Mouse (Mus musculus) heart, postnatal 4 days (tissue): ENCODE data around the gene Supt6. TPM values are rescaled to one million over a fixed set of nuclear protein-coding genes. Genes with fewer than 3 reads are reported as not detected.
A peak's percentile ranks its signal among the peaks of the same experiment; 100 is the strongest.
"Not testable (repeated sequence)": the region's sequence is repeated elsewhere in the genome, so short reads cannot be mapped to it uniquely, and the experiment has no call there.

Experiments used
- DNase-seq: peaks from one replicate; pipeline ENCODE4 v3.0.0; 2021
- total RNA-seq, 2 experiments: library from RNA; stranded (reverse); gene quantifications; 2 replicates each; pipeline ENCODE4 v1.2.3; 2021

The Supt6 gene
- total RNA-seq: 10 to 100 TPM; 35.7 to 37.2 TPM

DNA sequence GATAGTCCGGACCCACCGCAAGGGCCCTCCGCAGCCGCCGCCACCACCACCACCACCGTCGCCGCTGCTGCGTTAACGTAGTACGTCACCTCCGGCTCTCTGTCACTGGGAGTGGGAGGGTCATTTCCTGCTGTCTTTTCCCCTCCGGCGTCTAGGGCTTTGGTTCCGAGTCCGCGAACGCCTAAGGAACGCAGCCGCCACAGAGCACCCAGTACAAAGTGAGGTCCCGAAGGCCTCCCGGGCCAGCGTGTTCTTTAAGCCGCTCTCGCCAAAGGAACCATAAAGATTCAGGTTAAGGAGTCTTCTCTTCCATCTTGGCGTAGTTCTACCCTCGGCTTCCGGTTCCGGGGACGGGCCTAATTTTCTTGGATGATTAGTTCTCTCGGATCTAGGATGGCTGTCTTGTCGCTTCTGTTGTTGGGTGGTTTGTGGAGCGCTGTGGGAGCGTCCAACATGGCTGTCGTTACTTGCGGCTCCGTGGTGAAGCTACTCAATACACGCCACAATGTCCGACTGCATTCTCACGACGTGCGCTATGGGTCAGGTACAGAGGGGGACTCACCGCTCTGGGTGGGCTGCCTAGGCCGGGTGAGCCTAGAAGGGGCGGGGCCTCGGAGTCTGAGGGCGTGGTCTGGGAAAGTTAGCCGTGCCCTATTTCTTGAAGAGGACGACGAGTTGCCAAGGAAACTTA is at the start of gene Supt6, which contains the start of gene Sdf2:
Gene Supt6, minus strand, starts transcription at position 361 of the 691 bp plus-strand sequence.
Gene Sdf2, plus strand, starts transcription at position 120 of the 691 bp plus-strand sequence.
- peak; percentile 91 for DNase-seq

DNA sequence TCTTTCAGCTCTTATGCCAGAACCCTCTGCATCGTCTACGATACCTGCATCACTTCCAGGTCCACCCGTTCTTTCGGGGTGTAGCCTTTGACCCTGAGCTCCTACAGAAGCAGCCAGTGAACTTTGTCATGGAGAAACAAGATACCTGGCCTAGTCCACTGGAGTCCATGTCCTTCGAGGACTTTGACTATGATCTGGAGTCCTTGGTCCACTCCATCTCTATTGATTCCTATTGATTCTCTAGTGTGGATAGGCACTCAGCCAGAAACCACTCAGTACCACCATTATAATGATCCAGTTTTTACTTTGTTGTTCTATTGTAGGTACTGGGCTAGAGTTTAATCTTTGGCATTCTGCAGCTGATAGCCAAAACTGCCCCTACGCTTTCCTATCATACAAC is 48.8 kb upstream of the Supt6 start:
- no peak for DNase-seq

DNA sequence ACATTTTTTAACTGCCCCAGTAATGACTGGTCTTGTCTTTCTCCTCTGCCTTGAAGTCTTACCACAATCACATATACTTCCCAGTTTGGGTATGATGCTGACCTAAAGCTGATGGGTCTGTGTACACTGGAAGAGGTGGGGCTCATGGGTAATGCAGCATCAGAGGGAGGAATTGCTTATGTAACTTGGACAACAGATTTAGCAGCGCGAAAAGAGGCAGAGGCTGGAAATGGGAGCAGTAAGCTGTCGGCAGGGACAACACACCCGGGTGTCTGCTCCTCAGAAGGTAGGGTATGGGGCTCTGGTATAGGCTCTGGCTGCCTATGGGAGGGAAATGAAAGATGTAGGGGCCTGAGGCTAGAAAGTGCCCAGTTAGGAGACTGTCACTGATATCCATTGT is 44.9 kb upstream of the Supt6 start, which contains the start of gene BC030499:
Gene BC030499, plus strand, starts transcription at position 188 of the 400 bp plus-strand sequence.
- no peak for DNase-seq

GRCm38 (mm10) chr11:78289146-78289763 is 43.5 kb upstream of the Supt6 start:
- no peak for DNase-seq

DNA sequence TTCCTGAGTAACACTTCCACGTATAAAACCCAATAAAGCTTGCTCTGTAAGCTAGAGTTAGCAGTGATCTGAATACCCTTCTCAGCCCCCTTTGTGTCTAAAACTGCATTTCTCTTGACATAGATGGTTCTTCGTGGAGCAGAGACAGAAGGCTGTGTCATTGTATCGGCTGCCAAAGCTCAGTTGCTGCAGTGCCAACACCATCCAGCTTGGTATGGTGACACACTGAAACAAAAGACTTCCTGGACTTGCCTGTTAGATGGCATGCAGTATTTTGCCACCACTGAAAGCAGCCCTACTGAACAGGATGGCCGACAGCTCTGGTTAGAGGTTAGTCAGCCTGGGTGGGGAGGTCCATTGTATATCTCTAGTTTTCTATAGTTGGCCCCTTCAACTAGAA is 33.8 kb upstream of the Supt6 start:
- no peak for DNase-seq

DNA sequence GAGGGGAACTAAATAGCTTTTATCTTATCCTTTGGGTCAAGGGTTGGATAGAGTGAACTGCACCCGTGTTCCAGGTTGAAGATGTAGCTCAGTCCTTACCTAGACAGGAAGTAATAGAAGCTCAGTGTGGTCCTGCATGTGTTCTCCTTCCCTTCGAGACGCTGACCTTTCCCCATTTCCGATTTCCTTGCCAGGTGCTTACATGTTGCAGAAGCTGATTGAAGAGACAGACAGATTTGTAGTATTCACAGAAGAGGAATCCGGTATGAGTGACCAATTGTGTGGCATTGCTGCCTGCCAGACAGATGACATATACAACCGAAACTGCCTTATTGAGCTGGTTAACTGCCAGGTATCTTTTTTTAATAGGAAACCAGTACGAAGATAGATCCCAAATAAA is 33.1 kb upstream of the Supt6 start:
- DNase-seq: no peak

DNA sequence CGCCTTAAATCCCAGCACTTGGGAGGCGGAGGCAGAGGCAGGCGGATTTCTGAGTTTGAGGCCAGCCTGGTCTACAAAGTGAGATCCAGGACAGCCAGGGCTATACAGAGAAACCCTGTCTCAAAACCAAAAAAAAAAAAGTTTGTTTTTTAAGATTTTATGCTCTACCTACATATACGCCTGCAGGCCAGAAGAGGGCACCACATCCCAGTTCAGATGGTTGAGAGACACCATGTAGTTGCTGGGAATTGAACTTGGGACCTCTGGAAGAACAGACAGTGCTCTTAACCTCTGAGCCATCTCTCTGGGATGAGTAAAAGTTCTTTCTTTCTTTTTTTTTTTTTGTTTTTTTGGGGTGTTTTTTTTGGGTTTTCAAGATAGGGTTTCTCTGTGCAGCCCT is 30.4 kb upstream of the Supt6 start:
- not testable (repeated sequence) for DNase-seq

DNA sequence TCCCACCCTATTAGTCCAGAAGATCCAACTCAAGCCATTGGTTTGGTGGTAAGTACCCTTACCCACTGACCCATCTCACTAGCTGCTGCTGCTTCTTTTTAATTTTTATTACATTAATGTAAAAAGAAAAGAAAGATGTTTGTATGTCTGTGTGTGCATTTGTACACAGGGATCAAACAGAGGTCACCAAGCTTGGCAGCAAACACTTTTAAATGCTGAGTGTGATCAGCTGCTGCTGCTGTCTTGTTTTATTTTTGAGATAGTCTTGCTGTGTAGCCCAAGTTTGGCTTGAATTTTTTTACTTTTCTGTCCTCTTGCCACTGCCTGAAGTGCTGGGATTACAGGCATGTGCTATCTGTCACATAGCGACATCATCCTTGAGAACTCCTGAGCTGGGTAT is 29.8 kb upstream of the Supt6 start:
- DNase-seq: no peak

DNA sequence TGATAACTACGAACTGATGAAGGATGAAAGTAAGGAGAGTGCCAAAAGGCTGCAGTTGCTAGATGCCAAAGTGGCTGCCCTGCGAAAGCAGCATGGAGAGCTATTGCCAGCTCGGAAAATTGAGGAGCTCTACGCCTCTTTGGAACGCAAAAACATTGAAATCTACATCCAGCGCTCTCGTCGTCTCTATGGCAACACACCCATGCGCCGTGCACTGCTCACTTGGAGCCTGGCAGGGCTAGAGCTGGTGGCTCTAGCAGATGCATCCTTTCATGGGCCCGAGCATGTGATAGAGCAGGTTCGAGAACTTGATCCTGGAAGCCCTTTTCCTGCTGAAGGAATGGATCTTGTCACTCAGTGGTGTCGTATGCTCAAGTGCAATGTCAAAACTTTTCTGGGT is 26.2 kb upstream of the Supt6 start:
- no peak for DNase-seq

DNA sequence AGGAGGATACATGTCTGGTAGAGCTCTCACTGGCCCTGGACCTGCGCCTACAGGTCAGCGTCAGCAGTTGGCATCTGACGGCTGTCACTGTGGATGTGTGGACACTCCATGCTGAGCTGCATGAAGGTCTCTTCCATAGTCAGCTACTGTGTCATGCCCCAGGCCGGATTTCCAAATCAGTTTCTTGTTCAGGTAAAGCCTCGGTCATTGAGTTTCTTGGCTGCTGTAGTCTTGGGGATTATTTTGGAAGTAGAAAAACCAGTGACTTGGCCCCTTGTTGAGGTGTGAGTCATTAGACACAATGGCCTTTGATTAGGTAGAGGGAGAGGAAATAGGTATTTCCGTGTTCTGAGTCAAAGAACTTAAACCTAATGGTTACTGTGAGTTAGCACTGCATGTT is 19.8 kb upstream of the Supt6 start:
- DNase-seq: no peak

GRCm38 (mm10) chr11:78262550-78262949 is 16.8 kb upstream of the Supt6 start:
- peak; percentile 54 for DNase-seq

- DNase-seq: peak; percentile 96
These were observed 15.9 kb upstream of the Supt6 start, which contains the start of gene 2610507B11Rik for GRCm38 (mm10) chr11:78261380-78262352. Gene 2610507B11Rik, plus strand, starts transcription at chr11:78261752.

DNA sequence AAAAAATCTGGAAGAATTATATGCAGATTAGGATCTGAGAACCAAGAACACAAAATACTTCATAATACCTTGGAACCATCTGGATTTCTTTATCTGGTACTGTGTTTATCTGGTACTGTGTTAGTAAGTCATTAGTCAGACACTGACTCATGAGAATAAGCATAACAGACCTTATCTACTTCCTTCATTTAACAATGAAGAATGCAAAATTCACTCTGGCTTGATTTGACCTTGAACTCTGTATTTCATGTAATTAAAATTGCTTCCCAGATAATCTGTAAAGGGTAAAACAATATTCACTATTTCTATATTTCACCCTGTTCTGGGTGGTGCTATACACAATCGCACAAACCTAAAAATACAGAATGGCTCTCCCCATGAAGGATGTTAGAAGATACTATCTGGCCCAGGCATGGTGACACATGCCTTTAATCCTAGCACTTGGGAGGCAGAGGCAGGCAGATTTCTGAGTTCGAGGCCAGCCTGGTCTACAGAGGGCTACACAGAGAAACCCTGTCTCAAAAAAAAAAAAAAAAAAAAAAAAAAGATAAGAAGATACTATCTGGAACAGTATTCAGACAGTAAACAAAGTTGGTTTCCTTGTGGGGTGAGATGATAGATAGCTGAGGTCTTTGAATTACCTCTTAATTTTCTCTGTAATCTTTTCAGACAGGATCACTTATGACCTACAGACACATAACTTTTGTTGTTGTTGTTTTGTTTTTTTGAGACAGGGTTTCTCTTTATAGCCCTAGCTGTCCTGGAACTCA is 14.9 kb upstream of the Supt6 start:
- DNase-seq: no peak

GRCm38 (mm10) chr11:78256618-78257017 is 10.8 kb upstream of the Supt6 start:
- DNase-seq: no peak

GRCm38 (mm10) chr11:78247727-78248140 is 1.9 kb upstream of the Supt6 start:
- no peak for DNase-seq

DNA sequence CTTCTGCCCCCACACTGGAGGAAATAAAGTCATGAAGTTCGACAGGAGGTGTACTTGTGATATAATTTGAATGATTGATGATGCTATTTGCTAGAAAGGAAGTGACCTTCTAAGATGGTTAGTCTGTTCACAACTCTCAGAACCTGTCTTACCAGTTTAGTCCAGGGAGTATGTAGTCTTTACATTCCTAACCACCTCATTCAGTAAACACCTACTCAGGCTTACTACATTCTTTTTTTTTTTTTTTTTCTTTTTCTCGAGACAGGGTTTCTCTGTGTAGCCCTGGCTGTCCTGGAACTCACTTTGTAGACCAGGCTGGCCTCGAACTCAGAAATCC is 1.2 kb upstream of the Supt6 start:
- DNase-seq: no peak

GRCm38 (mm10) chr11:78246318-78247011 is 678 bp upstream of the Supt6 start:
- no peak for DNase-seq

DNA sequence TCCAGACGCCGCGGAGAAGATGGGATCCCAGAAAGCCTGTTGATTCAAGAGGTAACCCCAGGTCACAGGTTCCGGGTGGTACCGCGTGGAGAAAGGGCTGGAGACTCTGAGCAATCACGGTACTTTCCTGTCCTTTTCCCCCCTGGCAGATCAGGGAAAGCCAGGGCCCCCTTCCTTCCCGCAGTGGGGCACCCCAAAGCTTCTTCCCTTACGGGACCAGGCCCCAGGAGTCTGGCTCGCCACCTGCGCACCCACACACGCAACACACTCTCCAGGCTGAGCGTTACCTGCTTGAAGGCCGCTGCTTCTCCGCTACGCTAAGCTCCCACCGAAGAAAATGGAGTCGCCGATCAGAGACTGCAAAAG is 543 bp downstream of the Supt6 start:
- DNase-seq: no peak

DNA sequence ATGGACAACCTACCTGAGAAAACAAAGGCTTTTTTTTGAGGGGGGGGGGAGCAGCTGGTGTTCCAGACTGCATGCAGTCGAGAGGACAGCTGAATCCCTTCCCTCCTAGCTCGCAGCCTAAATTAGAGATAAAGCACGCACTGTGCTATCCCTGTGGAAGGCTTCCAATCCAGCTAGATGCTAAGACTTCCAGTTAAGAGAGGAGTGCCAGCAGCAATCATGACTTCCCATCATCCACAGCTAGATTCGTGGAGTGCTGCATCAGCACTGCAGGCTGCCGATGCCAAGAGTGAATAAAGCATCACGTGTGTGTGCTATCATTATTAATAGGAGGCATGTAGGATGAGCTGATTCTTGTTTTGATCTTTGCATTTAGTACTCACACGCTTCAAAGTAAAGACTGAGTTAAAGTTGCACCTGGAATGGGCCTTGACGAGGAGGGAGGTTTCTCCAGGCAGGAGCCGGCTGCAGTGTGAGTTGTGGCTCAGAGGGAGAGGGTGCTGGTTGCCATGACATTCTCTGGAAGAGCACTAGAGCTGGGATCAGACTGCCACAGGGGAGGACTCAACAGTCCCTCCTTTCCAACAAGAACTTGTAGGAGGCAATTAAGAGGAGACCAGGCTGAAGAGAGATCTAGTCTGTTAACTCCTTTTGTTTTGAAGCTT is 5.5 kb downstream of the Supt6 start:
- no peak for DNase-seq

- DNase-seq: no peak
These were observed 14.3 kb downstream of the Supt6 start for GRCm38 (mm10) chr11:78231518-78231917.

DNA sequence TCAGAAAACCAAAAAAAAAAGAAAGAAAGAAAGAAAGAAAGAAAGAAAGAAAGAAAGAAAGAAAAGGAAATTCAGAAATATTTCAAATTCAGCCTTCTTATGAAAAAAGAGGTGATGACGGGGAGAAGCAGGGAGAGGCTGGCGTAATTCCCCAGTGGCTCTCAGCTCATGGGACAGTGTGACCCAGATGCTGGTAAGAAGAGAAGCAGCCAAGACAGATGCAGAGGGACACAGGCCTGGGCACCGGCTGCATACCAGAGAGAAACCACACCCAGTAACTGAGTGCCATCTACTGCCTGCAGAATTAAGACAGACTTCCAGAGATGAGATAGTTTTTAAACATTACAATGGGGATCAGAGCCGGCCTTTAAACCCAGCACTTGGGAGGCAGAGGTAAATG is 22.2 kb downstream of the Supt6 start:
- no peak for DNase-seq
